Mouse (Mus musculus) megakaryocyte, embryonic 14.5 days (primary cell): ENCODE results near the gene Renbp.

Experiments used
- FLI1 ChIP-seq: IDR thresholded peaks from 2 replicates; pipeline ENCODE4 v1.6.1; 2012; ENCODE audit warnings: low read length, inconsistent platforms, mixed read lengths
- GATA1 ChIP-seq: IDR thresholded peaks from 3 replicates; pipeline ENCODE4 v1.6.1; 2012; ENCODE audit warnings: mixed read lengths, low read length, inconsistent platforms, borderline replicate concordance

DNA sequence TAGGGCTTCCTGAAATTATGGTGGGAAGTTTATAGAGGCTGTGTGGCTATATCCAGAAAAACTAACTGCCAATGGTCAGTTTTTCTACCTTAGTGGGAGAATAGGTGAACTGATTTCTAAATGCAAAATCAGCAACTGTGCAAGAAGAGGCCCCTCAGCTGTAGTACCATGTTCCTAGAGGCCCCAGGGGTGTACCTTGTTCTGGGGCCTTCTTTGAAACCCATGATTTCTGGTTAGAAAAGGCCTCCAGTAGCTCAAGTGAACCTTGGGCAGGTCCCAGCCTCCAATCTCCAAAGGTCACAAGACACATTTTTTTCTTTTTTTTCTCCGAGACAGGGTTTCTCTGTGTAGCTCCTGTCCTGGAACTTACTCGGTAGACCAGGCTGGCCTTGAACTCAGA lies 11.6 kb upstream of the Renbp start:
- no peak for TF ChIP-seq GATA1
- no peak for TF ChIP-seq FLI1
